In the genomic region with DNA sequence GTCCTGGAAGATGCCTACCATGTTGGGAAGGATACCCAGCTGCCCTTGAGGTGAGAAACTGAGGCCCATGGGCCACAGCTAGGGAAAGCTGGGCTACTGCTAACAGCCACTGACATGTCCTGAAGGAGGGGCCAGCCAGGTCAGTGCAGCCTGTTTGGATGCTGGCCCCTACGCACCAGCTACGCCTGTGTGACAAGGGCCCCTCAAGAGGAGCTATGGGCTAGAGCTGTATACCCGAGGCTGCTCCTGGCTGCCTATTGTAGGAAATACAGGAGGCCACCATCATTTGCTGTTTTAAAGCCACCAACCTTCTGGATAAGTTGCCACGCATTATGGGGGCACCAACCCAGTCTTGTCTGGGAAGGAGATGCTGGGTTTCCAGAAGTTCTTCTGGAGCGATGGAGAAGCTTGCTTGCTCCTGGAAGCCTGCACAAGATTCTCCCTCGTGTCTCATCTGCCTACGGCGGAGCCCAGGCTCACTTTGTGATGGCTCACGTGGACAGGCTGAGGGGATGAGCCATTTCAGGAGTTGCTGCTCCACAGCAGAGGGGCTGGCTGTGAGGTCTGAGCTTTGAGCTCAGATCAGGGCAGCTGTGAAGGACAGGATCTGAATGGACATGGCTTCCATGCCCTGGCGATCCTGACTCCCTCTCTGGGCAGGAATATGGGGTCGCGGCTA, we compare ENCODE assay signal across 11 mouse cellular contexts. TPM values are rescaled to one million over a fixed set of nuclear protein-coding genes. Genes with fewer than 3 reads are reported as not detected.
A peak's percentile ranks its signal among the peaks of the same experiment; 100 is the strongest.
DNase-seq lines count a peak whose midpoint lies in the region; ATAC-seq and TF ChIP-seq lines count a peak whose summit lies in the region.
"Had no signal": no experiment of that assay in that cellular context is flagged by ENCODE, and none has a peak within 500 bp of the region (broad histone marks: within the 10 kb centered on the region; RNA-seq: fewer than 3 reads in every experiment).

No protein-coding gene starts in this region.

- H3K79me2 ChIP-seq in CH12.LX (replicated peaks; ENCODE audit: control insufficient read depth, extremely low read depth, insufficient read depth, poor library complexity, severe bottlenecking): no peaks in the 10 kb centered on the region

- H3K27ac ChIP-seq in heart, embryonic 11.5 days (ENCODE audit: low read depth, low read length): peak overlapping the region; percentile 50
- no peak overlapping the region for H3K27ac ChIP-seq in CH12.LX (ENCODE audit: insufficient read depth, low read depth)
- H3K27ac ChIP-seq in forebrain, embryonic 14.5 days (ENCODE audit: low read depth, low read length): peak overlapping the region; percentile 87
- H3K27ac ChIP-seq in limb, embryonic 14.5 days (replicated peaks; ENCODE audit: low read depth, low read length): no peak overlapping the region
- H3K27ac ChIP-seq: liver, embryonic 12.5 days had no signal

- no peak for ATAC-seq in heart, embryonic 11.5 days (replicated peaks; ENCODE audit: insufficient number of reproducible peaks, low FRiP score, low TSS enrichment)
- peak; percentile 60 for ATAC-seq in forebrain, embryonic 14.5 days
- 0 out of 2 replicates have a peak, but pooled peaks have one; percentile 35 for ATAC-seq in limb, embryonic 14.5 days (ENCODE audit: low FRiP score, low read depth)
- ATAC-seq: liver, embryonic 12.5 days had no signal

- no peaks in the 10 kb centered on the region for H3K9me3 ChIP-seq in heart, embryonic 11.5 days (replicated peaks; ENCODE audit: control insufficient read depth, low read length)
- H3K9me3 ChIP-seq in CH12.LX (replicated peaks; ENCODE audit: low read length): peaks cover 6% of the 10 kb centered on the region
- no peaks in the 10 kb centered on the region for H3K9me3 ChIP-seq in forebrain, embryonic 14.5 days (replicated peaks; ENCODE audit: control insufficient read depth, low read length)
- no peaks in the 10 kb centered on the region for H3K9me3 ChIP-seq in limb, embryonic 14.5 days (ENCODE audit: control insufficient read depth, low read length)
- H3K9me3 ChIP-seq: liver, embryonic 12.5 days had no signal

- no peak for TF ChIP-seq CTCF in CH12.LX (conservative IDR thresholded peaks at IDR 0.05 in 1 of 2, IDR thresholded peaks at IDR 0.05 in 1 of 2; ENCODE audit: low read depth in 2 of 2, low read length in 2 of 2)

- H3K9ac ChIP-seq in heart, embryonic 11.5 days (ENCODE audit: low read depth, low read length): peak overlapping the region; percentile 56; the same call in 1 of the 2 replicates
- H3K9ac ChIP-seq in CH12.LX (ENCODE audit: insufficient read depth, low read depth): no peak overlapping the region
- peak overlapping the region; percentile 61 for H3K9ac ChIP-seq in forebrain, embryonic 14.5 days (ENCODE audit: low read length)
- H3K9ac ChIP-seq in limb, embryonic 14.5 days (ENCODE audit: low read depth, low read length, severe bottlenecking): no peak overlapping the region
- H3K9ac ChIP-seq: liver, embryonic 12.5 days had no signal

- TF ChIP-seq RAD21 in CH12.LX (IDR thresholded peaks at IDR 0.05; ENCODE audit: low read depth, low read length): no peak

- H3K27me3 ChIP-seq in heart, embryonic 11.5 days (ENCODE audit: control insufficient read depth, insufficient read depth, low read length): no peaks in the 10 kb centered on the region
- H3K27me3 ChIP-seq in CH12.LX (replicated peaks): no peaks in the 10 kb centered on the region
- no peaks in the 10 kb centered on the region for H3K27me3 ChIP-seq in forebrain, embryonic 14.5 days (replicated peaks; ENCODE audit: control insufficient read depth, insufficient read depth, low read length)
- no peaks in the 10 kb centered on the region for H3K27me3 ChIP-seq in limb, embryonic 14.5 days (ENCODE audit: control insufficient read depth, insufficient read depth, low read length)

- H3K4me2 ChIP-seq in heart, embryonic 11.5 days: peak overlapping the region; percentile 50
- H3K4me2 ChIP-seq in CH12.LX (ENCODE audit: insufficient read depth, low read depth, poor library complexity, severe bottlenecking): no peak overlapping the region
- H3K4me2 ChIP-seq in forebrain, embryonic 14.5 days (ENCODE audit: low read length): peak overlapping the region; percentile 49
- H3K4me2 ChIP-seq in limb, embryonic 14.5 days (replicated peaks; ENCODE audit: low read depth, low read length, severe bottlenecking): no peak overlapping the region
- H3K4me2 ChIP-seq: liver, embryonic 12.5 days had no signal

- peaks cover 17% of the 10 kb centered on the region; the same call in 1 of the 2 replicates for H3K4me1 ChIP-seq in heart, embryonic 11.5 days (ENCODE audit: control insufficient read depth, insufficient read depth, low read length)
- H3K4me1 ChIP-seq in CH12.LX (ENCODE audit: control insufficient read depth in 1 of 2, insufficient read depth in 2 of 2): peaks cover 22 to 56% of the 10 kb centered on the region in 2 experiments
- H3K4me1 ChIP-seq in forebrain, embryonic 14.5 days (ENCODE audit: control insufficient read depth, insufficient read depth, low read length): peaks cover 18% of the 10 kb centered on the region
- H3K4me1 ChIP-seq in limb, embryonic 14.5 days (ENCODE audit: control insufficient read depth, insufficient read depth, low read length): peaks cover 8% of the 10 kb centered on the region
- H3K4me1 ChIP-seq: liver, embryonic 12.5 days had no signal

- in situ Hi-C loops in CH12.LX (cut with MboI; ENCODE audit: low pct_ligation_motif_present, low pct_unique_long_range_greater_than_20kb, low sequenced_read_pairs): no loop called here

- H3K36me3 ChIP-seq in heart, embryonic 11.5 days (ENCODE audit: control insufficient read depth, insufficient read depth, low read length): no peaks in the 10 kb centered on the region
- peaks cover 7 to 9% of the 10 kb centered on the region in 2 experiments for H3K36me3 ChIP-seq in CH12.LX (replicated peaks in 1 of 2; ENCODE audit: control insufficient read depth in 1 of 2, insufficient read depth in 1 of 2, low read length in 1 of 2)
- H3K36me3 ChIP-seq in forebrain, embryonic 14.5 days (ENCODE audit: control insufficient read depth, insufficient read depth, low read length): no peaks in the 10 kb centered on the region
- H3K36me3 ChIP-seq in limb, embryonic 14.5 days (ENCODE audit: control insufficient read depth, insufficient read depth, low read length): no peaks in the 10 kb centered on the region
- H3K36me3 ChIP-seq: liver, embryonic 12.5 days had no signal

- dilution Hi-C loops in CH12.LX (cut with MboI; ENCODE audit: extremely low pct_ligation_motif_present, extremely low pct_unique_long_range_greater_than_20kb, low sequenced_read_pairs): no loop called here

- no peak for DNase-seq in heart, adult 18-20 months
- no peak for DNase-seq in CH12.LX (ENCODE audit: extremely low read depth)
- no peak for DNase-seq in forebrain, embryonic 14.5 days (ENCODE audit: low spot score)
- DNase-seq in limb, embryonic 14.5 days (ENCODE audit: low spot score): no peak
- DNase-seq in spleen, adult 18-20 months: no peak
- DNase-seq in cerebellum, postnatal 10 days: no peak
- no peak for DNase-seq in layer of hippocampus, adult 18-20 months (ENCODE audit: low spot score in 2 of 2)
- DNase-seq: B cell, adult 2 months; thymus, adult 2 months had no signal

- no peak for TF ChIP-seq EP300 in CH12.LX (IDR thresholded peaks at IDR 0.05; ENCODE audit: low read length)

- 49% methylated on average over 12 of the region's 12 CpGs for WGBS in heart, embryonic 11.5 days (ENCODE audit: insufficient replicate concordance)
- WGBS in forebrain, embryonic 14.5 days: 49% methylated on average over 12 of the region's 12 CpGs
- WGBS in limb, embryonic 14.5 days: 68% methylated on average over 12 of the region's 12 CpGs

- TF ChIP-seq POLR2A in CH12.LX (IDR thresholded peaks at IDR 0.05; ENCODE audit: low read depth, low read length): no peak
- no peak for TF ChIP-seq POLR2A in limb, embryonic 14.5 days (IDR thresholded peaks at IDR 0.05; ENCODE audit: borderline replicate concordance, extremely low read depth, insufficient read depth, insufficient read length)

- no peak overlapping the region; the same call in 1 of the 2 replicates for H3K4me3 ChIP-seq in heart, embryonic 11.5 days (ENCODE audit: low read depth, low read length)
- no peak overlapping the region for H3K4me3 ChIP-seq in CH12.LX (replicated peaks in 1 of 3; ENCODE audit: low read depth in 2 of 3, low read length in 2 of 3, poor library complexity in 1 of 3)
- H3K4me3 ChIP-seq in forebrain, embryonic 14.5 days (ENCODE audit: low read depth, low read length): peak overlapping the region; percentile 11; the same call in 1 of the 2 replicates
- H3K4me3 ChIP-seq in limb, embryonic 14.5 days (replicated peaks; ENCODE audit: low read length): no peak overlapping the region
- H3K4me3 ChIP-seq: liver, embryonic 12.5 days had no signal

TF ChIP-seq in CH12.LX, 34 proteins besides CTCF, POLR2A, EP300 and RAD21 (continues in another document):
- TF ChIP-seq BHLHE40 (IDR thresholded peaks at IDR 0.05; ENCODE audit: low read depth, low read length) (peak; percentile 61), TCF12 (IDR thresholded peaks at IDR 0.05; ENCODE audit: low read depth, low read length) (no peak), ZNF384 (IDR thresholded peaks at IDR 0.05; ENCODE audit: low read depth, low read length) (no peak), ZKSCAN1 (IDR thresholded peaks at IDR 0.05; ENCODE audit: borderline replicate concordance, low read depth, low read length) (no peak), MAZ (IDR thresholded peaks at IDR 0.05; ENCODE audit: low read depth, low read length) (0 out of 2 replicates have a peak, but pooled peaks have one; percentile 31)

RNA-seq across cellular contexts. Expression of a gene that starts 2.3 kb away (rescaled TPM):
- not detected in 2 replicates for polyA plus RNA-seq in heart, embryonic 11.5 days (2014; fragmentation: Nextera tagmentation; extraction: Ambion mirVana)
- not detected for total RNA-seq in heart, adult 18-20 months (2021)
- total RNA-seq in CH12.LX (2012; rRNA removed): 2.6 and 4.6 TPM in 2 replicates
- total RNA-seq in CH12.LX (2014; rRNA removed): 8.3 and 9.0 TPM in 2 replicates
- polyA plus RNA-seq in CH12.LX (2012; ENCODE audit: insufficient read length, low read depth): 12.1 and 12.8 TPM in 2 replicates
- polyA plus RNA-seq in forebrain, embryonic 14.5 days (2014; fragmentation: Nextera tagmentation; extraction: Ambion mirVana): 0.15 and 0.54 TPM in 2 replicates
- 3.3 and 3.5 TPM in 2 replicates for polyA plus RNA-seq in limb, embryonic 14.5 days (2012; rRNA removed)
- polyA plus RNA-seq in limb, embryonic 14.5 days (2014; fragmentation: Nextera tagmentation; extraction: Ambion mirVana): 4.5 and 5.7 TPM in 2 replicates
- total RNA-seq in layer of hippocampus, adult 18-20 months (2021): 1 to 10 TPM in 1 of 2 experiments, under 1 TPM in 1; 0.94 to 1.7 TPM

RNA-seq across cellular contexts. Expression of a gene that starts 55.1 kb away (rescaled TPM):
- polyA plus RNA-seq in heart, embryonic 11.5 days (2014; fragmentation: Nextera tagmentation; extraction: Ambion mirVana): 3.4 and 4.0 TPM in 2 replicates
- total RNA-seq in heart, adult 18-20 months (2021): under 1 TPM; 0.30 to 0.44 TPM
- 0.08 TPM in 1 of 2 replicates, not detected in the other for total RNA-seq in CH12.LX (2012; rRNA removed)
- total RNA-seq in CH12.LX (2014; rRNA removed): 0.08 TPM in 1 of 2 replicates, not detected in the other
- 0.08 and 0.09 TPM in 2 replicates for polyA plus RNA-seq in CH12.LX (2012; ENCODE audit: insufficient read length, low read depth)
- 9.9 and 11.1 TPM in 2 replicates for polyA plus RNA-seq in forebrain, embryonic 14.5 days (2014; fragmentation: Nextera tagmentation; extraction: Ambion mirVana)
- polyA plus RNA-seq in limb, embryonic 14.5 days (2012; rRNA removed): 22.0 and 33.8 TPM in 2 replicates
- 13.1 and 16.6 TPM in 2 replicates for polyA plus RNA-seq in limb, embryonic 14.5 days (2014; fragmentation: Nextera tagmentation; extraction: Ambion mirVana)
- 10 to 100 TPM; 18.2 to 18.4 TPM for total RNA-seq in layer of hippocampus, adult 18-20 months (2021)

Comparison
In these comparisons a context has a peak if more than half of its experiments do, and no peak if none do; other contexts are left out.
1. H3K27ac ChIP-seq: peak in heart, embryonic 11.5 days (single experiment) and forebrain, embryonic 14.5 days (single experiment); none in CH12.LX (single experiment) and limb, embryonic 14.5 days (single experiment).
2. H3K4me2 ChIP-seq: peak in heart, embryonic 11.5 days (single experiment) and forebrain, embryonic 14.5 days (single experiment); none in CH12.LX (single experiment) and limb, embryonic 14.5 days (single experiment).
3. H3K9ac ChIP-seq: peak in heart, embryonic 11.5 days (single experiment) and forebrain, embryonic 14.5 days (single experiment); none in CH12.LX (single experiment) and limb, embryonic 14.5 days (single experiment).